8 mouse cellular contexts compared by ENCODE assay signal in the genomic region with DNA sequence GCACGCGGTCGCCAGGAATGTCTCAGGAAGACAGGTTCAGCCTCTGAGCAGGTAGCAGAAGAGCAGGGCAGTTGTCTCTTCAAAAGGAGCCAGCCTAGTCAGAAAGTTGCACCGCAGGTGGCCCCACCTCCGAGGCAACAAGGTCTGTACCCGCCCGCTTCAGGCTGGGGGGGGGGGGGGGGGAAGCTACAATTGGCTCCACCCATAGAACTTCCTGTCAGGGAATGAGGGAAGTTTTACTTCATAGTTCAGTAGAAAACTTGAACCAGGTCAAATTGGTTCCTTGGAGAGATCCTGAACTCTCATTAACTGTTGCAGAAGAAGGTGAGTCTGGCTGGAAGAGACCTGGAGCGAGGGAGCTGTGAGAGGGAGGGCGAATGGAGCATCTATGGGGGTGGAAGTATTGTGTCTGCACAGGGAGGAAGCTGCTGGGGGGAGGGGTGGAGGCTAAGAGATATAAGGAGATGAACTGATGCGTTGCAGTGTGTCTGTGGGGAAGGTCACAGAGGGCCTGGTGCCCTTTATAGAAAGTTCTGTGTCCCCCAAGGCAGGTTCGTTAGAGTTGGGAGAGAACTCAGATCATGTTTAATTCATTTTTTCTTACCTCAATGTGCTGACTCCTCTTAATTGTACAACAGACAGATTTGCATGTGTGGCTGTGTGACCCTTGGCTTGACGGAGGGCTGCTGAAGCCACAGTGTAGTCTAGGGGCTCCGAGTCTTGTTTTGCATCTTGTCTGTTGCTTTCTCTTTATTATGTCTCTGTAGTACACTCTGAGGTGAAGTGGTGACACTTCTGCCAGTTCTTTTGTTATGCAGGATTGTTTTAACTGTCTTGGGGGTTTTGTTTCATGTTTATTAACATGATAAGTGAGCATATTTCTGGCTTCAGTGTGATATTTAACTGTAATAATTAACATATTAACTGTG. TPM values are rescaled to one million over a fixed set of nuclear protein-coding genes. Genes with fewer than 3 reads are reported as not detected.
DNase-seq lines count a peak whose midpoint lies in the region; ATAC-seq and TF ChIP-seq lines count a peak whose summit lies in the region.

Gene Gimap9 (plus strand): TSS at position 199 of the 929 bp plus-strand sequence.

- TF ChIP-seq EP300 in liver, postnatal 0 days (IDR thresholded peaks at IDR 0.05; ENCODE audit: low read depth): no peak

- no peaks in the 10 kb centered on the region for H3K9me3 ChIP-seq in forebrain, embryonic 12.5 days
- H3K9me3 ChIP-seq in intestine, embryonic 15.5 days: no peaks in the 10 kb centered on the region
- H3K9me3 ChIP-seq in liver, postnatal 0 days (ENCODE audit: low read length): no peaks in the 10 kb centered on the region
- H3K9me3 ChIP-seq in neural tube, embryonic 14.5 days (ENCODE audit: control insufficient read depth, low read length): no peaks in the 10 kb centered on the region

- peak; percentile 23 for DNase-seq in urinary bladder, postnatal 14 days (ENCODE audit: low spot score)
- DNase-seq in urinary bladder, postnatal 4 days (ENCODE audit: low spot score in 2 of 2): no peak
- DNase-seq in liver, postnatal 0 days: peak; percentile 82
- no peak for DNase-seq in frontal cortex, postnatal 10 days (ENCODE audit: low spot score in 2 of 2)
- no peak for DNase-seq in right cerebral cortex, postnatal 14 days

- no peak within 1 kb of the TSS for H3K9ac ChIP-seq in forebrain, embryonic 12.5 days
- H3K9ac ChIP-seq in intestine, embryonic 15.5 days: peak within 1 kb of the TSS; percentile 34
- H3K9ac ChIP-seq in liver, postnatal 0 days (replicated peaks): peak within 1 kb of the TSS; percentile 28
- H3K9ac ChIP-seq in neural tube, embryonic 14.5 days (replicated peaks; ENCODE audit: low read depth, low read length): no peak within 1 kb of the TSS

- H3K4me1 ChIP-seq in forebrain, embryonic 12.5 days: peaks cover 8% of the 10 kb centered on the region
- H3K4me1 ChIP-seq in intestine, embryonic 15.5 days (replicated peaks): 0 out of 2 replicates have a peak, but pooled peaks cover 6% of the 10 kb centered on the region
- H3K4me1 ChIP-seq in liver, postnatal 0 days (ENCODE audit: insufficient read depth): peaks cover 15% of the 10 kb centered on the region
- H3K4me1 ChIP-seq in neural tube, embryonic 14.5 days (ENCODE audit: control insufficient read depth, insufficient read depth, low read length): no peaks in the 10 kb centered on the region

- TF ChIP-seq CTCF in liver, postnatal 0 days (IDR thresholded peaks at IDR 0.05; ENCODE audit: low read depth): no peak

- H3K4me2 ChIP-seq in forebrain, embryonic 12.5 days: peak within 1 kb of the TSS; percentile 25
- H3K4me2 ChIP-seq in intestine, embryonic 15.5 days (replicated peaks): peak within 1 kb of the TSS; percentile 56
- H3K4me2 ChIP-seq in liver, postnatal 0 days (ENCODE audit: low read depth, low read length): peak within 1 kb of the TSS; percentile 80
- H3K4me2 ChIP-seq in neural tube, embryonic 14.5 days (ENCODE audit: low read depth, low read length): peak within 1 kb of the TSS; percentile 8; the same call in 1 of the 2 replicates

- no peak within 1 kb of the TSS for H3K27ac ChIP-seq in forebrain, embryonic 12.5 days
- peak within 1 kb of the TSS; percentile 72 for H3K27ac ChIP-seq in intestine, embryonic 15.5 days
- H3K27ac ChIP-seq in liver, postnatal 0 days (ENCODE audit: low read depth): peak within 1 kb of the TSS; percentile 73
- H3K27ac ChIP-seq in neural tube, embryonic 14.5 days (ENCODE audit: low read depth, low read length): no peak within 1 kb of the TSS

- ATAC-seq in forebrain, embryonic 12.5 days (ENCODE audit: low FRiP score): no peak
- ATAC-seq in intestine, embryonic 15.5 days: peak; percentile 87
- peak; percentile 87 for ATAC-seq in liver, postnatal 0 days
- no peak for ATAC-seq in neural tube, embryonic 14.5 days (ENCODE audit: low read depth)

- no peaks in the 10 kb centered on the region for H3K36me3 ChIP-seq in forebrain, embryonic 12.5 days (replicated peaks)
- H3K36me3 ChIP-seq in intestine, embryonic 15.5 days: no peaks in the 10 kb centered on the region
- no peaks in the 10 kb centered on the region; the same call in 1 of the 2 replicates for H3K36me3 ChIP-seq in liver, postnatal 0 days (replicated peaks; ENCODE audit: insufficient read depth, low read length)
- H3K36me3 ChIP-seq in neural tube, embryonic 14.5 days (ENCODE audit: control insufficient read depth, insufficient read depth, low read length): no peaks in the 10 kb centered on the region

- 22% methylated on average over 12 of the region's 13 CpGs for WGBS in forebrain, embryonic 12.5 days
- 21% methylated on average over 13 of the region's 13 CpGs for WGBS in intestine, embryonic 15.5 days
- 5% methylated on average over 13 of the region's 13 CpGs for WGBS in liver, postnatal 0 days (ENCODE audit: insufficient replicate concordance)
- WGBS in neural tube, embryonic 14.5 days: 37% methylated on average over 13 of the region's 13 CpGs

- H3K4me3 ChIP-seq in forebrain, embryonic 12.5 days (replicated peaks): no peak within 1 kb of the TSS
- peak within 1 kb of the TSS; percentile 35 for H3K4me3 ChIP-seq in intestine, embryonic 15.5 days (replicated peaks)
- peak within 1 kb of the TSS; percentile 57 for H3K4me3 ChIP-seq in liver, postnatal 0 days (ENCODE audit: low read depth, low read length)
- H3K4me3 ChIP-seq in neural tube, embryonic 14.5 days (ENCODE audit: low read depth, low read length): no peak within 1 kb of the TSS

- H3K27me3 ChIP-seq in forebrain, embryonic 12.5 days: no peaks in the 10 kb centered on the region
- H3K27me3 ChIP-seq in intestine, embryonic 15.5 days (replicated peaks): no peaks in the 10 kb centered on the region
- H3K27me3 ChIP-seq in liver, postnatal 0 days (ENCODE audit: insufficient read depth, low read length): no peaks in the 10 kb centered on the region
- H3K27me3 ChIP-seq in neural tube, embryonic 14.5 days (ENCODE audit: control insufficient read depth, insufficient read depth, low read length): no peaks in the 10 kb centered on the region

RNA-seq across cellular contexts. Expression of gene Gimap9, which starts in this region (rescaled TPM):
- 2.0 and 2.6 TPM in 2 replicates for polyA plus RNA-seq in forebrain, embryonic 12.5 days (2016; fragmentation: Nextera tagmentation; extraction: Ambion mirVana)
- polyA plus RNA-seq in intestine, embryonic 15.5 days (2015; fragmentation: Nextera tagmentation; extraction: Ambion mirVana): 16.9 and 18.0 TPM in 2 replicates
- polyA plus RNA-seq in liver, postnatal 0 days (2015; fragmentation: Nextera tagmentation; extraction: Ambion mirVana): 10.2 and 10.9 TPM in 2 replicates
- polyA plus RNA-seq in neural tube, embryonic 14.5 days (2014; fragmentation: Nextera tagmentation; extraction: Ambion mirVana): 0.70 and 1.5 TPM in 2 replicates

Comparison
In these comparisons a context has a peak if more than half of its experiments do, and no peak if none do; other contexts are left out.
1. DNase-seq: peak in urinary bladder, postnatal 14 days (single experiment) and liver, postnatal 0 days (single experiment); none in urinary bladder, postnatal 4 days (0 of 2), frontal cortex, postnatal 10 days (0 of 2) and right cerebral cortex, postnatal 14 days (single experiment).
2. ATAC-seq: peak in intestine, embryonic 15.5 days (single experiment) and liver, postnatal 0 days (single experiment); none in forebrain, embryonic 12.5 days (single experiment) and neural tube, embryonic 14.5 days (single experiment).
3. H3K27ac ChIP-seq: peak in intestine, embryonic 15.5 days (single experiment) and liver, postnatal 0 days (single experiment); none in forebrain, embryonic 12.5 days (single experiment) and neural tube, embryonic 14.5 days (single experiment).
4. H3K4me2 ChIP-seq: peak in every context shown above with its lines; median percentile 80 in liver, postnatal 0 days; 56 in intestine, embryonic 15.5 days; 25 in forebrain, embryonic 12.5 days; 8 in neural tube, embryonic 14.5 days.
5. H3K4me3 ChIP-seq: peak in intestine, embryonic 15.5 days (single experiment) and liver, postnatal 0 days (single experiment); none in forebrain, embryonic 12.5 days (single experiment) and neural tube, embryonic 14.5 days (single experiment).
6. H3K9ac ChIP-seq: peak in intestine, embryonic 15.5 days (single experiment) and liver, postnatal 0 days (single experiment); none in forebrain, embryonic 12.5 days (single experiment) and neural tube, embryonic 14.5 days (single experiment).